Mouse (Mus musculus) left cerebral cortex, postnatal 4 days (tissue): ENCODE results near the gene Gm21294. TPM values are rescaled to one million over a fixed set of nuclear protein-coding genes. Genes with fewer than 3 reads are reported as not detected.
"Not testable (repeated sequence)": the region's sequence is repeated elsewhere in the genome, so short reads cannot be mapped to it uniquely, and the experiment has no call there.

Source experiments
- DNase-seq: peaks from one replicate; pipeline ENCODE4 v3.0.0-alpha.2; 2022
- intact Hi-C: fragments of 180-260 bp; cut with DNase I; formaldehyde crosslinking; loops from one replicate; pipeline ENCODE4 v1.15.1; 2025
- total RNA-seq, 2 experiments: library from RNA; stranded (reverse); gene quantifications; 2 replicates each; pipeline ENCODE4 v1.2.3; 2021

The Gm21294 gene
- not detected for total RNA-seq

- intact Hi-C loops, DNase-seq: not testable (repeated sequence)
Observed at GRCm38 (mm10) chrY:89052506-89052905, at the start of gene Gm21294. Gene Gm21294 (plus strand): TSS chrY:89052806.

- DNase-seq, intact Hi-C loops: not testable (repeated sequence)
Observed at GRCm38 (mm10) chrY:89126246-89126645, 73.6 kb downstream of the Gm21294 start.
